Mouse (Mus musculus): ENCODE results near the gene Syngr4. TPM values are rescaled to one million over a fixed set of nuclear protein-coding genes. Genes with fewer than 3 reads are reported as not detected.
"Not testable (repeated sequence)": the region's sequence is repeated elsewhere in the genome, so short reads cannot be mapped to it uniquely, and the experiment has no call there.

The Syngr4 gene
- polyA plus RNA-seq, 1 experiment from 2014 or later = 0.52 TPM

DNA sequence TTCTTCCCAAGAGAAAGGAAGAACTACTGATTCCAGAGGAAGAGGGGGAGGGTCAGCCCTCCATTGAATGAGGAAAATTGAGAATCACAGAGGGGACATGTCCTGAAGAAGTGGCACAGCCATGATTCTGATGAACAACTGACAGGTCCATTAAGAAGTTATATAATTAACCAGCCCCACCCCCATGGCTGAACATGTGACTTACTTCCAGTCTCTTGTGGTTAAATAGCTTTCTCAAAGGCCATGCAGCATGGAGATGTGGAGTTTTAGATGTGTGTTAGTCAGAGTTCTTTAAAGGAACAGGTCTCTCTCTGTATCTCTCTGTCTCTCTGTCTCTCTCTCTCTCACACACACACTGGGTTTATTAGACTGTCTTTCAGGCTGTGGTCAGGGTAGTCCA lies 11.9 kb upstream of the Syngr4 start:
- Histone ChIP-seq H3K4me1 (no peaks in the 10 kb centered on the region), H3K36me3 (peaks cover 21% of the 10 kb centered on the region), H3K9ac (no peak overlapping the region), H3K4me3 (no peak overlapping the region), H3K4me2 (replicated peaks) (no peak overlapping the region), H3K27ac (no peak overlapping the region), H3K27me3 (no peaks in the 10 kb centered on the region), H3K9me3 (replicated peaks) (no peaks in the 10 kb centered on the region)
- ATAC-seq (ENCODE audit: low FRiP score) = no peak

DNA sequence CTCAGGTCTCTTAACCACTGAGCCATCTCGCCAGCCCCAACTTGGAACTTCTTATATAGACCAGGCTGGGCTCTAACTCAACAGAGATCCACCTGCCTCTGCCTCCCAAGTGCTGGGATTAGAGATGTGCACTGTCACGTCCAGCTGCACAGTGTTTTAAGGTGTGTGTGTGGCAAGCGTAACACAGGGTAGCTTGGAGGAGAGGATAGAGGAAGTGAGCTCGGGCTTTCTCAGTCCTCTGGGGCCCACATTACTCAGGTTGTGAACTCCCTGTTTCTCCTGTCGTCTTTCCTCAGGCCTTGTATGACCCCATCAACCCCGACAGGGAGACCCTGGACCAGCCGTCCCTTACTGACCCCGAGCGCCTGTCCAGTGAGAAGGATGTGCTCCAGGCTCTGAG lies 10.1 kb upstream of the Syngr4 start:
- Histone ChIP-seq H3K9ac (no peak overlapping the region), H3K4me3 (no peak overlapping the region), H3K27ac (no peak overlapping the region), H3K9me3 (replicated peaks) (no peaks in the 10 kb centered on the region), H3K36me3 (peaks cover 21% of the 10 kb centered on the region), H3K4me2 (replicated peaks) (no peak overlapping the region), H3K27me3 (no peaks in the 10 kb centered on the region), H3K4me1 (no peaks in the 10 kb centered on the region)
- no peak for ATAC-seq (ENCODE audit: low FRiP score)
- WGBS = 92% methylated on average over 9 of the region's 9 CpGs

DNA sequence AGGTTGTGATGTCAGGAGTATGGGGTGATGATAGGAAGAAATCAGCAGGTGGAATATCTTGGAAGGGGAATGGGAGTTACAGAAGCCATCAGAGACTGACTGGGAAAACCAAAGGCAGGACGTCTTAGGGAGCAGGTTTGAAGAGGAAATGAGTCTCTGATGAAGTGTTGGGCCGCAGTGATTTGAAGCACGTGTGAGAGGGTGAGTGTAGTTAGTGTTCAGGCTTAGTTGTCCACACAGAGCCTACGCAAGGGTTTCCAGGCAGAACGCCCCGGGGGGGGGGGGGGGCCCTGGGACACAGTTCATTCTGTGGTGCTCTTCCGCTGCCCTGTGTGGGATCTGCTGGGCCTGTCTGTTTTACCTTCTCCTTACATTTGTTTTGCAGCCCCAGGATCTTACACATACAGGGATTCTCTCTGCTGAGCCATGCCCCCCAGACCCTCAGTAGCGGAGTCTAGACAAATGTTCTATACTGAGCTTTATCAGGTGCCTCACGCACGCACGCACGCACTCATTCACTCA lies 6.0 kb upstream of the Syngr4 start:
- Histone ChIP-seq H3K27me3 (no peaks in the 10 kb centered on the region), H3K4me3 (no peak overlapping the region), H3K9me3 (replicated peaks) (no peaks in the 10 kb centered on the region), H3K4me2 (replicated peaks) (no peak overlapping the region), H3K4me1 (peaks cover 1% of the 10 kb centered on the region; the same call in 1 of the 2 replicates), H3K36me3 (no peaks in the 10 kb centered on the region), H3K9ac (no peak overlapping the region), H3K27ac (no peak overlapping the region)
- WGBS = 77% methylated on average over 12 of the region's 12 CpGs
- ATAC-seq (ENCODE audit: low FRiP score) = no peak

DNA sequence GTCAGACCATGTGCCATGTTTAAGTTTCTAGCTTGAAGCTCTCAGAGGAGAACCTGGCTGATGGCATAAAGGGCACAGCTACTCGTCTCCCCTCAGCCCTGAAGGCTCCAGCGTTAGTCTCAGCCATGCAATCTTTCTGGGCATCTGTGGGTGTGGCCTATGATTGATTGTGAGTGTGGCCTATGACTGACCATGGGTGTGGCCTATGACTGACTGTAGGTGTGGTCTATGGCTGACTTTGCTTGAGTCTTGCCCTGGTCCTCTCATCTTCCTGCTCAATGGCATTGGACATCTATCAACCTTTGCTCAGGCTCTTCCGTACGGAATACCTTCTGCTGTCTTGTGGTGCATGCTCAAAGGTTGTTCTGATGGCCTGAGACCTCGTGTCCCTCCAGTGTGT lies 5.0 kb upstream of the Syngr4 start:
- no peaks in the 10 kb centered on the region for H3K36me3 ChIP-seq
- H3K4me1 ChIP-seq = peaks cover 4% of the 10 kb centered on the region; the same call in 1 of the 2 replicates
- H3K9ac ChIP-seq = no peak overlapping the region
- H3K4me2 ChIP-seq (replicated peaks) = no peak overlapping the region
- no peaks in the 10 kb centered on the region for H3K27me3 ChIP-seq
- no peak overlapping the region for H3K27ac ChIP-seq
- no peaks in the 10 kb centered on the region for H3K9me3 ChIP-seq (replicated peaks)
- no peak overlapping the region for H3K4me3 ChIP-seq
- 58% methylated on average over 5 of the region's 5 CpGs for WGBS
- no peak for ATAC-seq (ENCODE audit: low FRiP score)

DNA sequence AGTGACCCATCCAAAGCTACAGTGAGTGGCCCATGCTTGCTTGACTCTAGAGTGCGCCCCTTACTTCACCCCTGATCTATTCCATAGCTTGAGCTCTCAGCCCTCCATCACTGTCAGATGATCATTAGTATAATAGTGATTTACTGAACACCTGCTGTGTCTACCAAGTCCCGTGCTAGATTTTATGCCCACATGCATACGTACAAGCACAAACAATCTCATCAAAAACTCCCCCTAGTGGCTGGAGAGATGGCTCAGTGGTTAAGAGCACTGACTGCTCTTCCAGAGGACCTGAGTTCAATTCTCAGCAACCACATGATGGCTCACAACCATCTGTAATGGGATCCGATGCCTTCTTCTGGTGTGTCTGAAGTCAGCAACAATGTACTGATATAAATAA lies 1.6 kb upstream of the Syngr4 start:
- 60% methylated on average over 4 of the region's 4 CpGs for WGBS
- H3K4me2 ChIP-seq (replicated peaks) = peak overlapping the region; percentile 67; the same call in 1 of the 2 replicates
- H3K27me3 ChIP-seq; H3K4me3 ChIP-seq; H3K36me3 ChIP-seq; H3K9me3 ChIP-seq (replicated peaks); H3K9ac ChIP-seq; H3K27ac ChIP-seq; H3K4me1 ChIP-seq; ATAC-seq (ENCODE audit: low FRiP score): not testable (repeated sequence)

DNA sequence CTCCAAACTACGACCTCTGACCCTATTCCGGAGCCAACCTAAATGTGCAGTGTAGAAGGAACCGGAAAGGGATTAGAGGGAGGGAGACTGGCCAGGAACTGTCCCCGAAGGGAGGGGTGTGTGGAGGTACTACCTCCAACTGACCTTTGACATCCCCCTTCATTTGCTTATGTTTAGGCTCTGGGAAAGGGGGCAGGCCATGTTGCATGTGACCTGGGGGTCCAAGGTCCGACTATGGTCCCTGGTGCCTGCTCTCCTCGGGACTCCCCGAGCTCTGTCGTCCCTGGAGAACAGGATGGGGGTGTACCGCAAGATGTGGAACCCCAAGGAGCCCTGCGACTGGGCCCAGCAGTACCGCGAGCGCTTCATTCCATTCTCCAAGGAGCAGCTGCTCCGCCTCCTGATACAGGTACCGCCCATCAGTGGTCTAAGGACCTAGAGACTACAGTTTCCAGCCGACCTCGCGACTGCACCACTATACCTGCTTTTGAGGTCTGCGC lies 794 bp upstream of the Syngr4 start:
- WGBS = 1% methylated on average over 19 of the region's 19 CpGs
- Histone ChIP-seq H3K9ac (peak overlapping the region; percentile 70), H3K4me2 (replicated peaks) (peak overlapping the region; percentile 67), H3K36me3 (no peaks in the 10 kb centered on the region), H3K9me3 (replicated peaks) (no peaks in the 10 kb centered on the region), H3K27me3 (peaks cover 9% of the 10 kb centered on the region; the same call in 1 of the 2 replicates), H3K4me1 (peaks cover 8% of the 10 kb centered on the region; the same call in 1 of the 2 replicates), H3K27ac (peak overlapping the region; percentile 77), H3K4me3 (peak overlapping the region; percentile 47)
- ATAC-seq (ENCODE audit: low FRiP score) = peak; percentile 59

DNA sequence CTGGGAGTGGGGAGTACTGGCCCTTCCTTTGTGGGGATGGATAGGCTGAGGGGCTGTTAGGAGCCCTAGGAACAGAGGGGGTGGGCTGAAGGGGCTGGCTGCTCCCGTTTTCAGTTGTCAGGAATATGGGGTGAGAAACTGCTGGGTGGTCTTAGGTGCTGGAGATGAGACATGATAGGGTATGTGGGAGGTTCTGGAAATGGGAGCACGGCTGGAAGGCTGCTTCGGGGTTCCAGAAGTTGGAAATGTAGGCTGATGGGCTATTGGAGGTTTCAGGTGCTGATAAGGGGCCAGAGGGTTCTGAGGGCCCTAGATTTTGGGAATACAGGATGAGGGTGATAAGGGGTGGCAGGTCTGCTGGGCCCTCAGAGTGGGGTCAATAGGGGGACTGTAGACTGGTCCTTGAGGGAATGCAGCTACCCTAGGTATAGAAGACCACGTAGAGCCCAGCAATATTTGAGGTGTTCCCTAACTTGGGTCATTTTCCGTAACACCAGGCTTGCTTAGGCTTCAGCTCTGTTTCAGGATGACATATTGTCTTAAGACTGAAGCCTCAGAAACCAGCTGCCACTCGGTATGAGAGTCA lies 490 bp downstream of the Syngr4 start:
- H3K4me3 ChIP-seq = peak overlapping the region; percentile 4; the same call in 1 of the 2 replicates
- WGBS = 73% methylated on average over 6 of the region's 6 CpGs
- H3K27me3 ChIP-seq = peaks cover 9% of the 10 kb centered on the region; the same call in 1 of the 2 replicates
- H3K9ac ChIP-seq = no peak overlapping the region
- peaks cover 8% of the 10 kb centered on the region; the same call in 1 of the 2 replicates for H3K4me1 ChIP-seq
- no peaks in the 10 kb centered on the region for H3K9me3 ChIP-seq (replicated peaks)
- ATAC-seq (ENCODE audit: low FRiP score) = peak; percentile 53
- no peaks in the 10 kb centered on the region for H3K36me3 ChIP-seq
- peak overlapping the region; percentile 67 for H3K4me2 ChIP-seq (replicated peaks)
- H3K27ac ChIP-seq = no peak overlapping the region

DNA sequence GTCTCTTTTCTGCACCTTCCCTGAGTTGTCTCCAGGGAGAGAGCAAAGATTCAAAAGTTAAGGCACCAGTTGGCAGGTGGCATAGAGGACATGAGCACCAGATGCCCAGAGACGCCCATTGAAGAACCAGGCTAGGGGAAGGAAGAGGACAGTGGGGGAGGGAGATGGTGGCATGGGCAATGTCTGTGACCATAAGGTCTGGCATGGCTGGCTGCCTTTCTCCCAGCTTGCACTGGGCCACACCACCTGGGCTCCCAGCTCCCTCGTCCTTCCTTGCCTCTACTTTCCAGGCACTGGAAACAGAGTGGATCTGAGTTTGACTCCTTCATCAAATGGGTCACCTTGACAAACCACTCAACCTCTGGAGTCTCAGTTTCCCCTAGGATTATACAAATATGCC lies 3.9 kb downstream of the Syngr4 start:
- Histone ChIP-seq H3K4me1 (peaks cover 8% of the 10 kb centered on the region; the same call in 1 of the 2 replicates), H3K27me3 (peaks cover 9% of the 10 kb centered on the region; the same call in 1 of the 2 replicates), H3K9me3 (replicated peaks) (no peaks in the 10 kb centered on the region), H3K36me3 (no peaks in the 10 kb centered on the region), H3K4me3 (no peak overlapping the region), H3K4me2 (replicated peaks) (no peak overlapping the region), H3K27ac (no peak overlapping the region), H3K9ac (no peak overlapping the region)
- ATAC-seq (ENCODE audit: low FRiP score) = no peak
- 89% methylated on average over 2 of the region's 2 CpGs for WGBS

DNA sequence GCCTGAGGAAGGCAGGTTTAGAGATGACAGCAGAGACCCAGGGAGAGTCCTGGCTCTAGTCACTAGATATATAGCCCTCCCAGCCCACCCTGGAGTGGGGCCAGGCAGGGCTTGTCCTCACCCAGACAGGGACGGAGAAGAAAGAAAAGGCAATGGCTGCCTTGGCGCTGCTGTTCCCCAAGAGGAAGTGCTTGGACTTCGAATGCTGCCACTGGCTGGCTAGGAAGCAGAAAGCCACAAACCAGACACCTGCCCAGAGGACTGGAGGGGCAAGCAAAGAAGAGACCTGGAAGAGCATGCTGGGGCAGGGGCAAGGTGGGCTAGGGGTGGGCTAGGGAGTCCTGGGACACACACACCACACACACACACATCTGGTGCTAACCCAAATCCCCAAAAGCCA lies 9.3 kb downstream of the Syngr4 start:
- no peak overlapping the region for H3K4me2 ChIP-seq (replicated peaks)
- no peak overlapping the region for H3K27ac ChIP-seq
- 56% methylated on average over 3 of the region's 3 CpGs for WGBS
- no peaks in the 10 kb centered on the region for H3K4me1 ChIP-seq
- no peaks in the 10 kb centered on the region for H3K9me3 ChIP-seq (replicated peaks)
- no peak for ATAC-seq (ENCODE audit: low FRiP score)
- no peaks in the 10 kb centered on the region for H3K27me3 ChIP-seq
- peaks cover 34% of the 10 kb centered on the region for H3K36me3 ChIP-seq
- no peak overlapping the region for H3K4me3 ChIP-seq
- no peak overlapping the region for H3K9ac ChIP-seq

DNA sequence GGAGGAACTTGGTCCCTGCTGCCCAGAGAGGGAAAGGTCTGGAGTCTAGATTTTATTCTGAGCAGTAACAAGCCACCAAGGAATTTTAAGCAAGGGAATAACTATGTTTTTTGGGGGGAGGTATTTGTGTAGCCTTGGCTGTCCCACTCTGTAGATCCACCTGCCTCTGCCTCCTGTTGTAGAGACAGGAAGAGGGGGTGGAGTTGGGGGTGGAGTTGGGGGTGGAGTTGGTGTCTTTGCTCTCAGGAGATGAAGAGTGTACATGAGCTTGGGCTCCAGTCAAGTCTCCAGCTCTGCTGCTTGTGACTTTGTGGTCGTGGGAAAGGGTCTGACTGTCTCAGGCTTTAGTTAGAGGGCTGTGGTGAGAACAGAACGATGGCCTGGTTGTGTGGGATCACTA lies 15.5 kb downstream of the Syngr4 start:
- Histone ChIP-seq H3K9ac (no peak overlapping the region), H3K27ac (no peak overlapping the region), H3K36me3 (peaks cover 90% of the 10 kb centered on the region), H3K4me3 (no peak overlapping the region), H3K4me2 (replicated peaks) (no peak overlapping the region), H3K9me3 (replicated peaks) (0 out of 2 replicates have a peak, but pooled peaks cover 2% of the 10 kb centered on the region), H3K4me1 (no peaks in the 10 kb centered on the region), H3K27me3 (no peaks in the 10 kb centered on the region)
- ATAC-seq (ENCODE audit: low FRiP score) = no peak
- WGBS = 93% methylated on average over 2 of the region's 2 CpGs

DNA sequence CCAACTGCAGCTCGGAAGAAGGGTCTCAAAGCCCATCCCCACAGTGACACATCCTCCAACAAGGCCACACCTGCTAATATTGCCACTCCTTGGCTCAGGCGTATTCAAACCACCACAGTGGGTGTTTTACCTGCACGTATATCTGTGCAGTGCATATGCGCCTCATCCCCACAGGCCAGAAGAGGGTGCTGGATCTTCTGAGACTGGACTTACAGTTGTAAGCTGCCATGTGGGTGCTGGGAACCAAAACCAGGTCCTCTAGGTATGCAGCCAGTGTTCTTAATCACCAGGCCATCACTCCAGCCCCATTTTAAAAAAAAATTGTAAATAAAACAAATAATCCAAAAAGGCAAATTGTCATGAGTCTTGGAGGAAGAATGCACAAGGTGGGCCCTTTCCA lies 16.0 kb downstream of the Syngr4 start:
- H3K9ac ChIP-seq = no peak overlapping the region
- 95% methylated on average over 4 of the region's 4 CpGs for WGBS
- H3K4me3 ChIP-seq = no peak overlapping the region
- 0 out of 2 replicates have a peak, but pooled peaks cover 2% of the 10 kb centered on the region for H3K9me3 ChIP-seq (replicated peaks)
- H3K27me3 ChIP-seq = no peaks in the 10 kb centered on the region
- H3K4me1 ChIP-seq = no peaks in the 10 kb centered on the region
- H3K27ac ChIP-seq = no peak overlapping the region
- no peak overlapping the region for H3K4me2 ChIP-seq (replicated peaks)
- no peak for ATAC-seq (ENCODE audit: low FRiP score)
- H3K36me3 ChIP-seq = peaks cover 90% of the 10 kb centered on the region

DNA sequence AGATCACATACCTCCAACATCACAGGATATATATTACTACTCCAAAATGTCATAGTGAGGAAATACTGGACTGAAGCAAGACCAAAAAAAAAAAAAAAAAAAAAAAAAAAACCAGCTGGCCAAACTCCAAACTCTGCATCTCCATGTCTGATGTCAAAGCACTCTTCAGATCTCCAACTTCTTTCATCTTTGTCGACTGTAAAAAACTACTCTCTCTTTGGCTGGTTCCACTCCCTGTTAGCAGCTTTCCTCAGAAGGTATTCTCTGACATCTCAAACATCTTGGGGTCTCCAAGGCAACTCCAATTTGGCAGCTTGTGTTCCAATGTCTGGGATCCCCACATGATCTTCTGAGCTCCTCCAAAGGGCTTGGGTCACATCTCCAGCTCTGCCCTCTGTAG lies 18.2 kb downstream of the Syngr4 start, which contains the start of gene Grin2d:
Gene Grin2d (minus strand): TSS at position 101 of the 400 bp plus-strand sequence.
- not testable (repeated sequence) for ATAC-seq (ENCODE audit: low FRiP score); H3K27ac ChIP-seq; H3K4me3 ChIP-seq; H3K27me3 ChIP-seq; H3K4me2 ChIP-seq (replicated peaks); H3K9ac ChIP-seq; H3K9me3 ChIP-seq (replicated peaks)
- WGBS = 96% methylated on average over 1 of the region's 1 CpGs
- Histone ChIP-seq H3K36me3 (peaks cover 79% of the 10 kb centered on the region), H3K4me1 (peaks cover 18% of the 10 kb centered on the region)

DNA sequence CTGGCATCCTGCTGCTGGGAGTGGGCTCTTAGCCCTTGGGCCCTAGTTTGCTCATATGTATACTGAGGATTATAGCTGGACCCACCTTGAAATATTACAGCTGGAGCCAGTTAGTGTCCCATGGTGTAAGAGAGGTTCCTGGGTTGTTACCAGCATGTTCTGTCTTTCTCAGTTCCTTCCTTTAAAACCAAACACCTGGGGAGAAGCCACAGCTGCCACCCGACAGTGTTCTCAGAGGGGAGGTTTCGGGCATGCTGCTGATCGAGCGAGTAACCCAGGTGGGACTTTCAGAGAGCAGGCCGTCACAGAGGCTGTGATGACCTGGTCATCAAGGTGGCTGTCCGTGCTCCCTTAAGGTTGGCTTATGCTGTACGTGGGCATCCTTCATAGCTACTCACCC lies 19.6 kb downstream of the Syngr4 start:
- ATAC-seq (ENCODE audit: low FRiP score) = no peak
- Histone ChIP-seq H3K4me2 (replicated peaks) (no peak overlapping the region), H3K27me3 (no peaks in the 10 kb centered on the region), H3K27ac (no peak overlapping the region), H3K9ac (no peak overlapping the region), H3K9me3 (replicated peaks) (0 out of 2 replicates have a peak, but pooled peaks cover 2% of the 10 kb centered on the region), H3K4me1 (peaks cover 18% of the 10 kb centered on the region), H3K4me3 (no peak overlapping the region), H3K36me3 (peaks cover 65% of the 10 kb centered on the region)
- 90% methylated on average over 7 of the region's 7 CpGs for WGBS

Measured in hindbrain, embryonic 12.5 days (tissue).